Mouse (Mus musculus): ENCODE data around the gene Acyp1. TPM values are rescaled to one million over a fixed set of nuclear protein-coding genes. Genes with fewer than 3 reads are reported as not detected.
"Not testable (repeated sequence)": the region's sequence is repeated elsewhere in the genome, so short reads cannot be mapped to it uniquely, and the experiment has no call there.

The Acyp1 gene
- total RNA-seq, 2 experiments from 2014 or later: 29.3 to 38.6 TPM

DNA sequence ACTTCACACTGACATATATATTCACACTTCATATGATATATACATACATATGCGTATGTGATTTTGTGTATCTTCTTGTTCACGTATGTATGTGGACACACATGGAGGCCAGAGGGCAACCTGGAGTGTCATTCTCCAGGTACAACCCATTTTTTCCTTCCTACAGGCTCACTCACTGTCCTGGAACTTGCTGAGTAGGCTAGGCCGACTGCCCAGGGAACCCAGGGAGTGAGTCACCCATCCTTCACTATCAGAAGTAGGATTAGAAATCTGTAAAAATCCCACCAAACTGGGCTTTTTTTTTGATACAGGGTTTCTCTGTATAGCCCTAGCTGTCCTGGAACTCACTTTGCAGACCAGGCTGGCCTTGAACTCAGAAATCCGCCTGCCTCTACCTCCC lies 3.2 kb downstream of the Acyp1 start:
- DNase-seq (ENCODE audit: low spot score in 2 of 2): no peak

- no peak for DNase-seq (ENCODE audit: low spot score in 2 of 2)
Observed at GRCm38 (mm10) chr12:85284331-85284730, 3.9 kb downstream of the Acyp1 start.

DNA sequence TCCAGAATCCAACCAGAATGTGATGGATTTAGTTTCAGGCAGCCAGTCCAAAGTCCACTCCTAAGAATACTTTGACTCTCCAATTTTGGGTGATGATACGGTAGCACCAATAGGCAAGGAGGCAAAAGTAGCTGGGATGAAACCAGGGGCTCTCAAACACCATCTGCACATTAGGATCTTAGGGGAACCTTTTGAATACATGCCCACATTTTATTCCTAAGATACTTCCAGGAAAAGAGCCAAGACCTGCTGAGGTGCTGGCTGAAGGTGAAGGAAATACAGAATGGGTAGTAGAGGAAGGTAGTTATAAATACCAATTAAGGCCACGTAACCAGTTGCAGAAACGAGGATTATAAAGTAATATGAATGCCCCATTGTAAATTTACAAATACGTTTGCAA lies 6.5 kb downstream of the Acyp1 start:
- not testable (repeated sequence) for DNase-seq (ENCODE audit: low spot score in 2 of 2)

- DNase-seq (ENCODE audit: low spot score in 2 of 2): no peak
Observed at GRCm38 (mm10) chr12:85280845-85281651, 7.2 kb downstream of the Acyp1 start.

DNA sequence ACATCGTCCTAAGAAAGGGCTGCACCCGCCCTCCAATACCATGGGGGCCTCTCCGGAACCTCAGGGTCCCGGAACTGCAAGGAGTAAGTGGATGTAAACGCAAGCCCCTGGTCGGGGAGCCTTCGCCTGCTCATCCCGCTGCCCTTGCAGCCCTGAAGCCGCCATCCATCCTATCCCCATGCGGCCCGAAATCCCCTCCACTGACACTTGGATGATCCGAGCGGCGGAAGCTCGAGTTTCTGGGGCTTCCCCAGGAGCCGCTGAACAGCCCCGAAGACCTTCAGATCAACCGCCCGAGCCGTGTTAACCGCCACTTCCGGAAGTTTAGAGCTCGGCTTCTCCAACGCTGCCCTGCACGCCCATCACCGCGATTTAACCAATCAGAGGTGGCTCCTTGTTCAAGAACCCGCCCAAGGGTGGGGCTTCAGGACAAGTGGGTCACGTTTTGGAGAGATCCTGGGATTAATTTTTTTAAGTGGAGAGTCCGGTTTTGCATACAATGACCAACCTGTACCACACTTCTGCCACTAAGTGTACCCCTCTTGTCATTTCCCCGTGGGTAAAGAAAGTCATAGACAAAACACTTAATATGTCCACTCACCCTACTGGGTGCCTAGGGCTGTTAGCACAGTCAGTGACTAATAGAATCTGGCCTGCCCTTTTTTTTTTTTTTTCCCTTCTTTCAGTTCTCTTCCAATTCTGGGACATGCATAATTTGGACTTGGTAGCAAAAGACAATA lies 8.0 kb downstream of the Acyp1 start:
- peak; percentile 87 to 96 for DNase-seq (ENCODE audit: low spot score in 2 of 2)

DNA sequence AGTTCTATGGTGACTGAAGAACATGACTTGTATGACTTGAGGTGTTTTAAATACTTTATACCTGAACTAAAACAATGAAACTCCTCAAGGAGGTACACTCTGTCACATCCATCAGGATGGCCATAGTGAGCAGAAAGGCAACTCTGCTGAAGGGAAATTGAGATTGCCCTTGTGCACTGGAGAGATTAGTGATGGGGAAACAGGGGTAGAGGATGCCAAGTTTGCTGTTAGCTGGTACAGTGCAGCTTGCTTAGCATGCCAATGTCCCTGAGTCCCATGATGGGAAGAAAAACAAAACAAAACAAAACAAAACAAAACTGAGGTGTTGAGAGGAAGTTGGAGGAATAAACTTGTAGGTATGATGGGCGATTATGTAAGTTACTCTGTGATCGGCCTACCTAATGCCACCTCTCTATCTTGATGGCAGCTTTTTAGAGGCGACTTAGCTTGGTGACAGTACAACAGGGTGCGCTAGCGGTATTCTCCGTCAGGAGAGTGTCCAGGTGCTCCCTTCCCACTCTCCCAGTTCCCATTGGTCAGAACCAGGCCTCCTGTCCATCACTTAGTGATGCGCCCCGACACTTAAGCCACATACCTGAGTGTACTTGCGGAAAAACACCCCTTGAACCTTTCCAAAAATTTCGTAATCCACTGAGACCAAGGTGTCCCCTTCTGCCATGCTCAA lies 8.7 kb downstream of the Acyp1 start:
- no peak for DNase-seq (ENCODE audit: low spot score in 2 of 2)

- DNase-seq (ENCODE audit: low spot score in 2 of 2): no peak
Observed at GRCm38 (mm10) chr12:85278919-85279318, 9.3 kb downstream of the Acyp1 start.

DNA sequence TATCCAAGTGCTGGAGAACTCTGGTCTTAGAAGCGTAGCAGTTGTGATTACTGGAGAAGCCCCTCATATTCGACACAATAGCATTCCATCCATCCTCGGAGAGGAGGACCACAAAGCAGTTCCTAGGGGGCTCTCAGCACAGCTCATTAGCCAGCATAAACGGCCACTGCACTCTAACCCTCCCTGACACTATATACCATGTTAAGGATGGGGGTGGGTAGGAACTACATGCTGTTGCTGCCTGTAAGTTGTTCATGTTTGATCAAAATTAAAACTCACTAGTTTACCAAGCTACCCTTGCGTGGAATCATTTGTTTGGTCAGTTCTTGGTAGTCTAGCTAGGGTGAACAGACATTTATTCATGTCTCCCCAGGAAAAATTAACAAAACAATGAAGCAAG lies 12.0 kb downstream of the Acyp1 start:
- DNase-seq (ENCODE audit: low spot score in 2 of 2): no peak

DNA sequence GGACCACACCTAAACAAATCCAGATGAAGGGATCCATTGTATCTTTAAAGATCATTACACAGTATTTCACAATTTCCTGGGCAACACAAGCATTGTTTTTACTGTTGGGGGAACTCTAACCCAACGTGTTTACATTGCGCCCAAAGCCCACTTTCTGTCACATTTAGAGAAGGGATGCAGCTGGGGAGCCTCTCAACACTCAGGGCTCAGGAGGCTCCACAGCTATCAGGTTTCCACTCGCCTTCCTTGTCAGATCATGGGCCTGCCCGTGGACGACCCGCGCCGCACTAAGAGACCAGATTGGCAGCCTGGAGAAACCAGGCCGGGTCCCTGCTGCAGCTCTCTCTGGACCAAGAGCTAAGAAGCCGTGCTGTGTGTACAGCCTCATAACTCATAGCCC lies 14.7 kb downstream of the Acyp1 start:
- no peak for DNase-seq (ENCODE audit: low spot score in 2 of 2)

DNA sequence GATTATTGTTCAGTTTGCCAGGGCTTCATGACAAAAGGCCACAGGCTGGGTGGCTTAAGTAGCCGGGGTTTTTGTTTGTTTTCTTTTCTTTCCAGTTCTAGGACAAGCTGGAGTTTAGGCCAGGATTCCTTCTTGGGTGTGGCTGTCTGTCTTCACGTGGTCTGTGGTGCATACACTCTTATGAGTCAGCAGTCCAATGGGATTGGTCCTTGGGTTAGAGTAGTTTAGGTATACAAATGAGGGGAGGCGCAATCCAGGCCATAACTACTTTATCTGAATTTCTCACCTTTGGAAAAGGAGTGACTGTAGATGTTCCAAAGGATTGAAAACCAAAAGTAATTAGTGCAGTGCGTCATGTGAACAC lies 16.4 kb downstream of the Acyp1 start:
- DNase-seq (ENCODE audit: low spot score in 2 of 2): no peak

GRCm38 (mm10) chr12:85271132-85271842 lies 17.0 kb downstream of the Acyp1 start:
- no peak for DNase-seq (ENCODE audit: low spot score in 2 of 2)

DNA sequence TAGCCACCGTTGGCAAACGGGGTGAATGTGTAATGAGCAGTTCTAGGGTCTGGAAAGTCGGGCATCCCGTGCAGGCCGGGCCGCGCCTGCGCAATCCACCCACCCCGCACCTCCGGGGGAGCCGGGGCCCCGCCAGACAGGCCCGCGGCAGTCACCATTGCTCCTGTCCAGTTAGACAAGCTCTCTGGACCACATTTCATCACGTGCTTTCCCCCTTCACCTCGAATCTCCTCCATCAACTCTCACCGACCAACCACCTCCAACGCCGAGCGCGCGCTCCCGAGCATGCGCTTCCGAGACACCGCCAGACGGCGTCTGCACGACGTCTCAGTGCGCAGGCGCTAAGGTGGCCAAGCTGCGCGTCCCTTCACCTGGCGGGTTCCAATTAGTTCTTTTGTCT lies 17.9 kb downstream of the Acyp1 start, which contains the start of gene Mlh3:
Mlh3 (minus strand) TSS at position 281 of the 400 bp plus-strand sequence.
- DNase-seq (ENCODE audit: low spot score in 2 of 2): peak; percentile 52 to 58

GRCm38 (mm10) chr12:85269821-85270220 lies 18.4 kb downstream of the Acyp1 start:
- no peak for DNase-seq (ENCODE audit: low spot score in 2 of 2)

- DNase-seq (ENCODE audit: low spot score in 2 of 2): no peak
Observed at GRCm38 (mm10) chr12:85266248-85266647, 22.0 kb downstream of the Acyp1 start.

GRCm38 (mm10) chr12:85264940-85265339 lies 23.3 kb downstream of the Acyp1 start:
- DNase-seq (ENCODE audit: low spot score in 2 of 2): no peak

DNA sequence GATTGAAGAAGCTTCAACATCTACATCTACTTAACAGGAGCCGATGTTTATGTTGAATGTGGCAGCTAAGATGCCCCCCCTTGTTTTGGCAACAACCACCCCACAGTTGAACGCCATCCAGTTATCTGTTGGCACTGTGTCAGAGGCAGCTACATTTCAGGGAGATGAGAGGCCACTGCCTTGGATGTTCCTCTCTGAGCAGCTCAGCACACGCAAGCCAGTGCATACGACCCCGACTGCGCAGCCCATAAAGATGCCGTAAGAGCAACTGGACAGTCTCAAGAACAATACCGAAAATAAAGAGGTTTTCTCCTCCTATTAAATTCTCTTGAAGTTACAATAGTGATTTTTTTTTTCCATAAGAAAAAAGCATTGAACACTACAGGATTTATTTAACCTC lies 23.7 kb downstream of the Acyp1 start:
- DNase-seq (ENCODE audit: low spot score in 2 of 2): no peak

GRCm38 (mm10) chr12:85263190-85263589 lies 25.0 kb downstream of the Acyp1 start:
- DNase-seq (ENCODE audit: low spot score in 2 of 2): no peak

DNA sequence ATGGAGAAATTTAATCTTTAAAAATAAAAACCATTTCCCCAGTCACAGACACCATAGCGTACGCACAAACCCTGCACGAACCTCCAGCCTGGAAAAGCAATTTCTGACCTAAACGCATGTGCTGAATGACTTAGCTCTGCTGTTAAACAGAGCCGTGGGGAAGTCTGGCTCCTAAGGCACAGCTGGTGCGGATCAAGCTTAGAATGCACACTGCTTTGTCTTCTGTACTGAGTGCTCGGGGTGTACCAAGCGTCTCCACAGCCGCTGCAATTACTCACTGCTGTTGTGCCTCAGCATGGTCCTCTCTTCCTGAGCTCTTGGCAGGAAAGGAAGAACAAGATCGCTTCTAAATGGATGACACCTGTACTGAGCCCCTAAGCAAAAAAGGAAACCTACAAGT lies 25.7 kb downstream of the Acyp1 start:
- DNase-seq (ENCODE audit: low spot score in 2 of 2): no peak

DNA sequence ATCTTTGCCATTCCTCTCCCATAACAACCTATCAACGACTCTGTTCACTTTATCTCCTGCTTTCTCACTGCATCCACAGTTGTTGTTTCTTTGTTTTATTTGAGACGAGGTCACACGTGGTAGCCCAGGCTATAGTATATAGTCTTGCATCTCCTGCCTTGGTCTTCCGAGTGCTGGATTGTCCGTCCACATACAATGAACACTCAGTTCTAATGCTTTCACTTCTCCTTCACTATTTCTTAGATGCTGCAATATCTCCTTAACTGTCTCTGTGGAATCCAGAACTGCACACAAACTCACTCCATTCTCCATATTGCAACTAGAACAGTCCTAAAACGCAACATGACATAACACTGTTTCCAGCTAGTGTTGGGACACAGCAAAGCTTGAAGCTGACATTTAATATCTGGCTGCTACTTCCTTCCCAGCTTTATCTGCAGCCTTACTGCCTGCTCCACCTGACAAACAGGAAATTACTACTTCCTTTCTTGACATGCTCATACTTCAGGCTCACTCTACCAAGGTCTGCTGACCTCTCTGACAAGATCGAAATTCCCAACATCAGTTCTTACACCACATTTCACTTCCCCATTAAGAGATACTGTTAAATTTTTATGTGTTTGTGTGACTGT lies 31.1 kb downstream of the Acyp1 start:
- DNase-seq (ENCODE audit: low spot score in 2 of 2): no peak

- DNase-seq (ENCODE audit: low spot score in 2 of 2): no peak
Observed at GRCm38 (mm10) chr12:85256074-85256751, 32.0 kb downstream of the Acyp1 start.
